Mouse (Mus musculus) erythroblast, embryonic 14.5 days (primary cell): Measurements from ENCODE around the gene Cd86.

Source experiments
- GATA1 ChIP-seq: IDR thresholded peaks from 2 replicates; pipeline ENCODE4 v1.6.1; 2012; ENCODE audit warnings: low read length, inconsistent platforms, mixed read lengths
- TAL1 ChIP-seq: IDR thresholded peaks from 3 replicates; pipeline ENCODE4 v1.6.1; 2012; ENCODE audit warnings: low read length, inconsistent platforms, mixed read lengths

- TF ChIP-seq GATA1, result no peak
- TF ChIP-seq TAL1, result no peak
Measured at GRCm38 (mm10) chr16:36640993-36641392, 24.9 kb downstream of the Cd86 start.
